Mouse (Mus musculus) lung, postnatal 36 days (tissue): Measurements from ENCODE around the gene Phykpl.

Experiments
- DNase-seq: peaks from one replicate; pipeline ENCODE4 v3.0.0; 2022; ENCODE audit warnings: mixed read lengths

Gene Phykpl

DNA sequence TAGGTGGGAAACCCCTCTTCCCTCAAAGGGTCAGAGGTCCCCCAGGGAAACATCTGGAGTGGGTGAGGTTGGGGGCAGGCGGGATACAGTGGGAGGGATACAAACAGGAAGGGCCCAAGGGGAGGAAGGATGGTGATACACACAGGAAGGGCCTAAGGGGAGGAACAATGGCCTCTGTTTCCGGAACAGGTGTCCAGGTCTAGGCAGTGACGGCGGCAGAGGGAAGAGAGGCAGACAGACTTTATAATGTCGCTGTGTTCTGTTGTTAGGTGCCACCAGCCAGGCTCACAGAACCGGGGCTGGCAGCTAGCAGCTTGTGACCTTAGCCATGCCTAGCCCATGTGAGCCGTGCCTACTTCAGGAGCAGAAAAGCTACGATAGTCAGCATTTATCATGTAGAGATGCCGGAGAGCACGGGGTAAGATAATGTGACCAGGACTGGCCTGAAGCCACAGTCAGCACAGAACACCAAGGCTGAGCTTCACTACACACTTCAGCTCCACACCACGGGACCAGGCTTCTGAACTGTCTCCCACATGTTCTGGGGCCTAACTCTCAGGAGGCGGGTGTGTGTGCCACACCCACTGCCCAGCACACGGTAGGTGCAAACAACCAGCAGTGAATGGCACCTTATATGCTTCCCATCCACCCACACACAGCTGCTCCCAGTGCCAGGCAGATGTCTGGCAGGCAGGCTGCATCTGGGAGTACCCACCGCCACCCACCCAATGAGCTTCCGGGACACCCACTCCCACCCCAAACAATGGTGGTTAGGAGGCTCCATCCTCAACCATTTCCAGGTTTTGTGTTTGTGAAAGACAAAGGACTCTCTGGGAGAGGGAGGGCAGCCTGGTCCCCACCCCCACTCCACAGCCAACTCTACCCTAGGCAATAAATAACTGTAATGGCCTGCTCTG lies 62.5 kb downstream of the Phykpl start:
- DNase-seq = peak; percentile 80

DNA sequence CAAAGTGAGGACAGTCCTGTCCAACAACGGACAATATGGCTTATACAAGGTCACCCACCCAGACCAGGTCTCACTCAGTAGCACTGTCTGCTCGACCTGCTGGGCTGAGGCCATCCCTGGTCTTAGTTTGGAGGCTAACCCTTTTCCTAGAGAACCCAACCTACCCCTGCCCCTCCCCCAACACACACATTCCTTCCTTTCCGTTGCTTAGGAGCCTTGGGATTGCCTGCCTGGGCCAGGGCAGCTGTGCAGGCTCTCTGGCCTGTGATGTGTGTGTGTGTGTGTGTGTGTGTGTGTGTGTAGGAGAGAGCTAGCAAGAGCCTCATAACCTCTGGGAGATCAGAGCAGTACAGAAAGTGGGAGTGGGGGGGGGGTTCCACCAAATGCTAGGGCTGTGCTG lies 64.0 kb downstream of the Phykpl start:
- DNase-seq = peak; percentile 38

DNA sequence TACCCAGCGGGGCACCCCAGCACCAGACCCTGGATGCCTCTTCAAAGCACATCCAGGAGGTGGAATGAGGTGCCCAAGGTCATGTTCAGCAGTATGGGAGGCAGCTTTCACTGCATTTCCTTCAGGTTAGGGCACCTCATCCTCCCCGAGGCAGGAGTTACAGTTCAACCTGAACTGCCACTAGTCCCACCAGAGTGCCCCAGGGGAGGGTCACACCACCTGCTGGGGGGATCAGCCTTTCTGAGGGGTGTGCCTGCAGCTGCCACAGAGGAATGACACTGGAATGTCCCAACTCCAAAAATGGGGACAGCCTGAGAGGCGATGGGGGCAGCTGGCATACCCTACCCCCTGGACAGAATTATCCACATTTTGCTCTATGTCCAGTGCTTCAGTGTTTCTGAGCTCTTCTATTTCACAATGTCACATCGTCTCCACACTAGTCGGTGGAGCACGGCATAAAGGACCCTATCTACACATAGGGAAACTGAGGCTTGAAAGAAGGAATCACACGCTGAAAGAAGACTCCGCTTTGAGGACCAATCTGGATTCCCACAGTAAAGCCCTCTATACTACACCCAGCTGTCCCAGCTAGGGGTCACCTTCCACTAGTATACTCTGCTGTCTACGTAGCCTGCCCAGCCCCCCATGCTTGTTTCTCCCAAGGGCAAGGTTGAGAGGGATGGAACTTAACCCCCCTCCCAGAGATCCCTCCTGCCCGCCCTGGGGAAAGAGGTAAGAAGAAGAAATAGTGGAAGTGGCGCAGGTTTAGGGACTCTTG lies 64.7 kb downstream of the Phykpl start:
- DNase-seq = no peak

DNA sequence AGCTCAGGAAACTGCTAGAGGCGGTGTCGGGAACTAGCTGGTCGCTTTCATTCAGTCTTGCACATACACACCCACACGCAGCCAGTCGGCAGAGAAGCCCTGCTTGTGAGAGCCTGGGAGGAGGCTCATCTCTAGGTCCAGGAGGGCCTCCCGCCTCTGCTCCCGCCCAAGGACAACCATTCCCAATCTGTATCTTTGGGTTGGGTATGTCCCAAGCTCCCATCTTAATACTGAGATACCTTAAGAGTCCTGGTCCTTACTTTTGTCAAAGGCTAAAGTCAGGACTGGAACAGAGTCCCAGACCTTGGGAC lies 65.3 kb downstream of the Phykpl start:
- DNase-seq = peak; percentile 40

DNA sequence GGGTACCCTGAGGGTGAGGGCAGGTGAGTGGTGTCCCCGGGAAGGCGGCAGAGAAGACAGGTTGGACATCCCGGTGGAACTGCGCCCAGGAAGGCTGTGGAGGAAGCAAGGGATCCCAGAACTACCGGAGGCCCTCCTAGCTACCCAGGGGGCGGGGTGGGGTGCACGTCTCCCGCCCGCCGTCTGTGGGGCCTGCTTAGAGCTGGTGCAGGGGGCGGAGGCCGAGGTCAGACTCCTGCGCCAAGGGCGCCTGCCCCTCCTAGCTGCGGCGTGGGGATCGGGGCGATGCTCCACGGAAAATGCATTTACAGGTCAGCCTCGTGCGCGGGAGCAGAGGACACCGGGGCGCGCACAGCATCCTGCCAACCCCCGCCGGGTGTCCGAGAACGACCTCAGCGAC lies 65.7 kb downstream of the Phykpl start:
- DNase-seq = no peak

DNA sequence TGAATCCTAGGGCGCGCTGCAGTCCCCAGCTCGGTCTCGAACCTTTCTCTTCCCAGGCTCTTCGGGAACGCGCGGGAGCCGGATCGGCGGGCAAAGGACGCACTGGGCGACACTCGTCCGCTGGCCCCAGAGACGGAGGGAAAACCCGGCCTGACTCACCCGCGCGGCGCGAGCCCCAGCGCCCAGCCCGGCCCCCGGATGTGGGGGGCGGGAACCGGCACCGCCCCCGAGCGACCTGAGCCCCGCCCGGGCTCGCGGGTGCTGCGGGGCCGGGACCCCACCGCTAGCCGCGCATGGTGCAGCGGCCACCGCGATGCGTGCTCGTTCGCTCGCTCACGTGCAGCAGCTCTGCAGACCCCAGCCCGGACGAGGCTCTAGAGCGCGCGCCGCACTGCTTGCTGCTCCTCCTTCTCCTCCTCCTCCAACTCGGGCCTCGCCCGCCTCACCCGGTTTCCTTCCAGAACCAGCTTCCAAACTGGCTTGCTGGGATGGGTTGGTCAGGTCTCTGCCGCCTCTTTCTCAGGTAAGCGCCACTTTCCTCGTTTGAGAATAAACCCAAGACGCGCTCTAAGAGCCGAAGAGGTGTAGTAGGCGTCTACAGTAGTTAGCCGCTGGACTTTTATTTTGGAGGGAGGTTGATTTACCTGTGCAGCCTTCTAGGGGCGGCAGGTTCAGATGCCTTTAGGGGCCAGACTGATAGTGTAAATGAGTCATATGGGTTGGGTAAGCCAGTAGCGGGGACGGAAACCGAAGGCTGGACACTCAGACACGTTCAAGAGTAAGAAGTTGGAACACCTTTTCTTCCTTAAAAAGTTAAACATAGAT lies 66.3 kb downstream of the Phykpl start, which contains the start of the genes N4bp3 and D930048N14Rik:
TSS of gene N4bp3 (minus strand) at position 152 of the 825 bp plus-strand sequence.
TSS of gene D930048N14Rik (plus strand) at position 264 of the 825 bp plus-strand sequence.
- DNase-seq = peak; percentile 84

DNA sequence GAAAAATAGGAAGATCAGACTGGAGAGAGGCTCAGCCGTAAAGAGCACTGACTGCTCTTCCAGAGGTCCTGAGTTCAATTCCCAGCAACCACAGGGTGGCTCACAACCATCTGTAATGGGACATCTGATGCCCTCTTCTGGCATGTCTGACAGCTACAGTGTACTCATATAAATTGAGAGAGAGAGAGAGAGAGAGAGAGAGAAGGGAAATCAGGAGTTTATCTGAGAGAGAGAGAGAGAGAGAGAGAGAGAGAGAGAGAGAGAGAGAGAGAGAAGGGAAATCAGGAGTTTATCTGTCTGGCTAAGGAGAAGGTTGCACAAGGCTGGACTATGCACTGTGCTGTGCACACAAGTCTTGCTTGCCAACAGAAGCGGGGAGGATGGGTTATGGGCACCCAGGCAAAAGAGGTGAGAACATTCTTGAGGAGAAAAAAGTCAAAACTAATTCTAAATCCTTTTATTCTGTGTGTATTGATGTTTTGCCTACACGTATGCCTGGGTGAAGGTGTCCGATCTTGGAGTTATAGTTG lies 68.4 kb downstream of the Phykpl start:
- no peak for DNase-seq

DNA sequence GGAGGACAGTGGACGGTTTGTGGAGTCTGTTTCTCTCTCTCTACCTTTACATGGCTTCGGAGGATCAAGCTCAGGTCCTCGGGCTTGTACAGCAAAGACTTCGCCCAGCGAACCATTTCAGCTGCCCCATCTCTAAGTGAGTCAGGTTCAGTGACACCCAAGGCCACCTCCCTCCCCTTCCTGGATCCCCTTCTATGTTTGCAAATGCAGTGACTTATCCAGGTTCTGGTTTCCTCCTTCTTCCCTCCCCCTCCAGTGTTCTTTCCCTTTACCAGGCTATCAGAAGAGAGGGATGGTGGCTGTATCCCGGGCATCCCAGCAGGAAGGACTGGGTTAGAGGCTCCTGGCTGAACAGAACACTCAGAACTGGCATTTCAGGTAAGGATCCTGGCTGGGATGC lies 69.2 kb downstream of the Phykpl start:
- no peak for DNase-seq
